Mouse (Mus musculus): ENCODE data around the gene Gnb5. TPM values are rescaled to one million over a fixed set of nuclear protein-coding genes. Genes with fewer than 3 reads are reported as not detected.
"Not testable (repeated sequence)": the region's sequence is repeated elsewhere in the genome, so short reads cannot be mapped to it uniquely, and the experiment has no call there.

The Gnb5 gene
- polyA plus RNA-seq, 1 experiment from 2014 or later, result 58.0 TPM

- Histone ChIP-seq H3K36me3 (no peaks in the 10 kb centered on the region), H3K4me1 (replicated peaks) (no peaks in the 10 kb centered on the region), H3K9me3 (replicated peaks) (no peaks in the 10 kb centered on the region), H3K27ac (ENCODE audit: poor library complexity, severe bottlenecking) (no peak overlapping the region), H3K4me2 (no peak overlapping the region), H3K9ac (no peak overlapping the region), H3K4me3 (no peak overlapping the region), H3K27me3 (replicated peaks) (no peaks in the 10 kb centered on the region)
- 58% methylated on average over 9 of the region's 9 CpGs for WGBS
- no peak for ATAC-seq (ENCODE audit: insufficient number of reproducible peaks, low FRiP score)
These were observed 51.1 kb downstream of the Gnb5 start for GRCm38 (mm10) chr9:75357087-75357654.

- Histone ChIP-seq H3K27ac (ENCODE audit: poor library complexity, severe bottlenecking) (no peak overlapping the region), H3K9me3 (replicated peaks) (no peaks in the 10 kb centered on the region), H3K36me3 (no peaks in the 10 kb centered on the region), H3K27me3 (replicated peaks) (no peaks in the 10 kb centered on the region), H3K4me3 (no peak overlapping the region), H3K9ac (no peak overlapping the region), H3K4me1 (replicated peaks) (no peaks in the 10 kb centered on the region), H3K4me2 (no peak overlapping the region)
- no peak for ATAC-seq (ENCODE audit: insufficient number of reproducible peaks, low FRiP score)
- 37% methylated on average over 5 of the region's 5 CpGs for WGBS
These were observed 55.6 kb downstream of the Gnb5 start for GRCm38 (mm10) chr9:75361699-75362098.

- no peaks in the 10 kb centered on the region for H3K36me3 ChIP-seq
- no peak overlapping the region for H3K4me3 ChIP-seq
- H3K27ac ChIP-seq (ENCODE audit: poor library complexity, severe bottlenecking), result no peak overlapping the region
- no peak overlapping the region for H3K9ac ChIP-seq
- no peaks in the 10 kb centered on the region for H3K4me1 ChIP-seq (replicated peaks)
- WGBS, result 73% methylated on average over 4 of the region's 4 CpGs
- no peaks in the 10 kb centered on the region for H3K27me3 ChIP-seq (replicated peaks)
- H3K4me2 ChIP-seq, result no peak overlapping the region
- H3K9me3 ChIP-seq (replicated peaks), result no peaks in the 10 kb centered on the region
- ATAC-seq (ENCODE audit: insufficient number of reproducible peaks, low FRiP score), result no peak
These were observed 56.1 kb downstream of the Gnb5 start for GRCm38 (mm10) chr9:75362201-75362600.

- no peaks in the 10 kb centered on the region for H3K36me3 ChIP-seq
- no peaks in the 10 kb centered on the region for H3K4me1 ChIP-seq (replicated peaks)
- H3K4me2 ChIP-seq, result no peak overlapping the region
- H3K9ac ChIP-seq, result no peak overlapping the region
- WGBS, result 47% methylated on average over 5 of the region's 5 CpGs
- H3K27ac ChIP-seq (ENCODE audit: poor library complexity, severe bottlenecking), result no peak overlapping the region
- no peak overlapping the region for H3K4me3 ChIP-seq
- no peaks in the 10 kb centered on the region for H3K9me3 ChIP-seq (replicated peaks)
- ATAC-seq (ENCODE audit: insufficient number of reproducible peaks, low FRiP score), result no peak
- H3K27me3 ChIP-seq (replicated peaks), result no peaks in the 10 kb centered on the region
These were observed 56.9 kb downstream of the Gnb5 start for GRCm38 (mm10) chr9:75363001-75363400.

- H3K36me3 ChIP-seq; ATAC-seq (ENCODE audit: insufficient number of reproducible peaks, low FRiP score); H3K9me3 ChIP-seq (replicated peaks); H3K4me2 ChIP-seq; H3K9ac ChIP-seq; H3K27me3 ChIP-seq (replicated peaks); H3K27ac ChIP-seq (ENCODE audit: poor library complexity, severe bottlenecking); H3K4me3 ChIP-seq; H3K4me1 ChIP-seq (replicated peaks): not testable (repeated sequence)
- 63% methylated on average over 7 of the region's 7 CpGs for WGBS
These were observed 57.6 kb downstream of the Gnb5 start for GRCm38 (mm10) chr9:75363702-75364101.

DNA sequence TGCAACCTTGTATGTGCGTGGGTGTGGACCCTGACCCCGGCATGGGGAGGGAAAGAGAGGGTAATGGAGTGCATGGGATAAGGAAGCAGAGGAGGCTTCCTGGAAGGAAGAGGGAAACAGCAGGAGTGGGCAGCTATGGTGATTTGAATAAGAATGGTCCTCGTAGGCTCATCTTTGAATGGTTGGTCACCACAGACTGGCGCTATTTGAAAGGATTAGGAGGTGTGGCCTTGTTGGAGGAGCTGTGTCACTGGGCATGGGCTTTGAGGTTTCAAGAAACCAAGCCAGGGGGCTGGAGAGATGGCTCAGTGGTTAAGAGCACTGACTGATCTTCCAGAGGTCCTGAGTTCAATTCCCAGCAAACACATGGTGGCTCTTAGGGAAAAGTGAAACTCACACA is 59.1 kb downstream of the Gnb5 start:
- WGBS, result 79% methylated on average over 4 of the region's 4 CpGs

GRCm38 (mm10) chr9:75366191-75366590 is 60.1 kb downstream of the Gnb5 start:
- no peak for ATAC-seq (ENCODE audit: insufficient number of reproducible peaks, low FRiP score)
- Histone ChIP-seq H3K36me3 (no peaks in the 10 kb centered on the region), H3K4me2 (no peak overlapping the region), H3K9me3 (replicated peaks) (no peaks in the 10 kb centered on the region; the same call in 1 of the 2 replicates), H3K4me1 (replicated peaks) (no peaks in the 10 kb centered on the region), H3K27ac (ENCODE audit: poor library complexity, severe bottlenecking) (no peak overlapping the region), H3K27me3 (replicated peaks) (no peaks in the 10 kb centered on the region), H3K9ac (no peak overlapping the region), H3K4me3 (no peak overlapping the region)
- 75% methylated on average over 5 of the region's 5 CpGs for WGBS

More for the DNA sequence above, 59.1 kb downstream of the Gnb5 start:
- Histone ChIP-seq H3K4me3 (no peak overlapping the region), H3K9ac (no peak overlapping the region), H3K36me3 (no peaks in the 10 kb centered on the region), H3K27me3 (replicated peaks) (no peaks in the 10 kb centered on the region), H3K4me1 (replicated peaks) (no peaks in the 10 kb centered on the region), H3K27ac (ENCODE audit: poor library complexity, severe bottlenecking) (no peak overlapping the region), H3K4me2 (no peak overlapping the region), H3K9me3 (replicated peaks) (no peaks in the 10 kb centered on the region; the same call in 1 of the 2 replicates)
- ATAC-seq (ENCODE audit: insufficient number of reproducible peaks, low FRiP score), result no peak

DNA sequence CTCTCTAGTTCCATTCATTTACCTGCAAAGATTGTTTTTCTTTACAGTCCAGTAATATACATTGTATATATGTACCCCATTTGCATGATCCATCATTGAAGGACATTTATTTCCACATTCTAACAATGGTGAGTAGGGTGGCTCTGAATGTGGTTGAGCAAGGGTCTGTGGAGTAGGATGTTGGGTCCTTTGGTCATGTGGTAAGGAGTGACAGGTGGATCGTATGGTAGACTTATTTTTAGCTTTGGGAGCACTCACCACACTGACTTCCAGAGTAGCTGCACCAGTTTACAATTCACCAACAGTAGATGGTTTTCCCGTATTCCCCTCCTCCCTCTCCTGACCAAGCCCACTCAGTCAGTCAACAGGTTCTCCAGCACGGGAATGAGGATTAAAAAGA is 62.7 kb downstream of the Gnb5 start:
- H3K27ac ChIP-seq (ENCODE audit: poor library complexity, severe bottlenecking), result no peak overlapping the region
- H3K27me3 ChIP-seq (replicated peaks), result no peaks in the 10 kb centered on the region
- no peak for ATAC-seq (ENCODE audit: insufficient number of reproducible peaks, low FRiP score)
- H3K4me2 ChIP-seq, result no peak overlapping the region
- 64% methylated on average over 3 of the region's 3 CpGs for WGBS
- no peaks in the 10 kb centered on the region for H3K36me3 ChIP-seq
- H3K4me3 ChIP-seq, result no peak overlapping the region
- H3K4me1 ChIP-seq (replicated peaks), result no peaks in the 10 kb centered on the region
- H3K9me3 ChIP-seq (replicated peaks), result no peaks in the 10 kb centered on the region; the same call in 1 of the 2 replicates
- H3K9ac ChIP-seq, result no peak overlapping the region

DNA sequence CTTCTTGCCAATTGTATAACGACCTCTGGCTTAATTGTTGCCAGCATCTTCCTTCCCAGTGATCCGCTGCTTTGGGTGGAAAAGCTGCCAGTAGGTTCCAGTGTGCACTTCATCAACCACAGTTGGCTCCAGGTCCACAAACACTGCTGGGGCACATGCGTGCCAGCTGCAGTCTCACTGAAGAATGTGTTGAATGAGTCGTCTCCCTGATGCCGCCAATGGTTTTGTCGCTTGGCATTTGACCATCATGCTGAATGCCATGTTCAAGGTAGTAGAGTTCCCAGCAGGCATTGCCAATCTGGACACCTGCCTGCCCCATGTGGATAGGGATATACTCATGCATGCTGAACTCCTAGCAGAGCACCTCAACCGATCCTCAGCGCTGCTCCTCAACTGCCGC is 69.5 kb downstream of the Gnb5 start:
- Histone ChIP-seq H3K27ac (ENCODE audit: poor library complexity, severe bottlenecking) (no peak overlapping the region), H3K9ac (no peak overlapping the region), H3K4me1 (replicated peaks) (no peaks in the 10 kb centered on the region), H3K27me3 (replicated peaks) (no peaks in the 10 kb centered on the region), H3K4me3 (no peak overlapping the region), H3K36me3 (no peaks in the 10 kb centered on the region), H3K4me2 (no peak overlapping the region), H3K9me3 (replicated peaks) (peaks cover 13% of the 10 kb centered on the region)
- no peak for ATAC-seq (ENCODE audit: insufficient number of reproducible peaks, low FRiP score)
- 90% methylated on average over 9 of the region's 9 CpGs for WGBS

- H3K27ac ChIP-seq (ENCODE audit: poor library complexity, severe bottlenecking), result no peak overlapping the region
- peaks cover 13% of the 10 kb centered on the region for H3K9me3 ChIP-seq (replicated peaks)
- H3K4me2 ChIP-seq, result no peak overlapping the region
- H3K9ac ChIP-seq, result no peak overlapping the region
- no peak for ATAC-seq (ENCODE audit: insufficient number of reproducible peaks, low FRiP score)
- WGBS, result 35% methylated on average over 1 of the region's 1 CpGs
- no peak overlapping the region for H3K4me3 ChIP-seq
- no peaks in the 10 kb centered on the region for H3K36me3 ChIP-seq
- H3K27me3 ChIP-seq (replicated peaks), result no peaks in the 10 kb centered on the region
- no peaks in the 10 kb centered on the region for H3K4me1 ChIP-seq (replicated peaks)
These were observed 70.3 kb downstream of the Gnb5 start for GRCm38 (mm10) chr9:75376428-75376827.

- no peak overlapping the region for H3K4me3 ChIP-seq
- no peaks in the 10 kb centered on the region for H3K27me3 ChIP-seq (replicated peaks)
- ATAC-seq (ENCODE audit: insufficient number of reproducible peaks, low FRiP score), result no peak
- no peaks in the 10 kb centered on the region for H3K4me1 ChIP-seq (replicated peaks)
- peaks cover 13% of the 10 kb centered on the region for H3K9me3 ChIP-seq (replicated peaks)
- 81% methylated on average over 2 of the region's 2 CpGs for WGBS
- no peak overlapping the region for H3K9ac ChIP-seq
- no peak overlapping the region for H3K27ac ChIP-seq (ENCODE audit: poor library complexity, severe bottlenecking)
- no peak overlapping the region for H3K4me2 ChIP-seq
- no peaks in the 10 kb centered on the region for H3K36me3 ChIP-seq
These were observed 72.7 kb downstream of the Gnb5 start for GRCm38 (mm10) chr9:75378774-75379173.

- H3K4me1 ChIP-seq (replicated peaks), result no peaks in the 10 kb centered on the region
- H3K9ac ChIP-seq, result no peak overlapping the region
- ATAC-seq (ENCODE audit: insufficient number of reproducible peaks, low FRiP score), result no peak
- no peak overlapping the region for H3K27ac ChIP-seq (ENCODE audit: poor library complexity, severe bottlenecking)
- no peaks in the 10 kb centered on the region for H3K27me3 ChIP-seq (replicated peaks)
- no peak overlapping the region for H3K4me2 ChIP-seq
- H3K9me3 ChIP-seq (replicated peaks), result no peaks in the 10 kb centered on the region
- no peak overlapping the region for H3K4me3 ChIP-seq
- H3K36me3 ChIP-seq, result peaks cover 17% of the 10 kb centered on the region
- WGBS, result 87% methylated on average over 14 of the region's 14 CpGs
These were observed 76.7 kb downstream of the Gnb5 start for GRCm38 (mm10) chr9:75382825-75383224.

All from heart, embryonic 12.5 days (tissue).